Mouse (Mus musculus) gastrocnemius, postnatal 36 days (tissue): ENCODE results near the gene Tec. TPM values are rescaled to one million over a fixed set of nuclear protein-coding genes. Genes with fewer than 3 reads are reported as not detected.
"Not testable (repeated sequence)": the region's sequence is repeated elsewhere in the genome, so short reads cannot be mapped to it uniquely, and the experiment has no call there.

Experiments
- DNase-seq, 2 experiments: peaks; one replicate each; pipeline ENCODE4 v3.0.0; 2022
- intact Hi-C: fragments of 180-260 bp; cut with DNase I; formaldehyde crosslinking; loops from one replicate; pipeline ENCODE4 v1.15.1; 2025
- total RNA-seq, 2 experiments: library from RNA; stranded (reverse); gene quantifications; 2 replicates each; pipeline ENCODE4 v1.2.3; 2021

Gene Tec
- total RNA-seq, 2 experiments from 2014 or later = 1.3 to 1.9 TPM

GRCm38 (mm10) chr5:72829506-72830067 lies 38.7 kb downstream of the Tec start:
- DNase-seq = no peak
- intact Hi-C loops = no loop called here

DNA sequence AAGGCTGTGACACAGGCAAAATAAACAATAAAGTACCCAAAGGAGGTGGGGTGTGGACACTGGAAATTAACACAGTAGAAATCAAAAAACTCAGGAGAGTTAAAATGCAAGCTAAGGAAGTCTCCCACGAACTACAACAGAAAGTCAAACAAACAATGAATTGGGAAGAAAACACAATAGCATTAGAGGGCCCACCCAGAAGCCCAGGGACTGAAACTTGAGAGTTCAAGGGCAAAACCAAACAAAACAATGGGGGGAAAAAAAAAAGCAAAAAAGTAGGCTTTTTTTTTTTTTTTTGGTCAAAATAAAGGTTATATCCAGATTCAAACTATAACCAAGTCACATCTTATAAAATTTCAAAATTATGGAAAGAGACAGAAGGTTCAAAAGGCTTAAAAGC lies 39.9 kb downstream of the Tec start:
- no peak for DNase-seq
- intact Hi-C loops = no loop called here

DNA sequence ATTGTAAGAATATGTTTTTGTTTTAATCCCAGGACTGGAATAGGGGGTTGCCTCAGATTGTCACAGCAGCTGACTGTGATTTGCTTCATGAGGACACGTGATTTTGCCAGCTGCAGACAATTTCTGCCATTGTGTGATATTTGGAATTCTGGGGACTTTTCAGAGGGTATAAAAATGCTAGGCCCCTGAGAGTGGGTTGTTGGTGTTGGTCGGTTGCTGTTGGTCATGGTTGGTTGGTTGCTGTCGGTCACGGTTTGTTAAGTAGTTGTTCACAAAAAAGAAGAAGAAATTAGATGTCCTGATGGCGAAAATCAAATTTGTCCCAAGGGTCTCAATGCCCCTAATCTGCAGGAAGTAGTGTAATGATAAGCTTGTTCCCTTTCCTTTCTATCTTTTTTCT lies 40.8 kb downstream of the Tec start:
- intact Hi-C loops = no loop called here
- DNase-seq = no peak

- intact Hi-C loops = no loop called here
- no peak for DNase-seq
Measured at GRCm38 (mm10) chr5:72826445-72826844, 41.8 kb downstream of the Tec start.

GRCm38 (mm10) chr5:72820651-72821050 lies 47.6 kb downstream of the Tec start:
- intact Hi-C loops = no loop called here
- DNase-seq = no peak

DNA sequence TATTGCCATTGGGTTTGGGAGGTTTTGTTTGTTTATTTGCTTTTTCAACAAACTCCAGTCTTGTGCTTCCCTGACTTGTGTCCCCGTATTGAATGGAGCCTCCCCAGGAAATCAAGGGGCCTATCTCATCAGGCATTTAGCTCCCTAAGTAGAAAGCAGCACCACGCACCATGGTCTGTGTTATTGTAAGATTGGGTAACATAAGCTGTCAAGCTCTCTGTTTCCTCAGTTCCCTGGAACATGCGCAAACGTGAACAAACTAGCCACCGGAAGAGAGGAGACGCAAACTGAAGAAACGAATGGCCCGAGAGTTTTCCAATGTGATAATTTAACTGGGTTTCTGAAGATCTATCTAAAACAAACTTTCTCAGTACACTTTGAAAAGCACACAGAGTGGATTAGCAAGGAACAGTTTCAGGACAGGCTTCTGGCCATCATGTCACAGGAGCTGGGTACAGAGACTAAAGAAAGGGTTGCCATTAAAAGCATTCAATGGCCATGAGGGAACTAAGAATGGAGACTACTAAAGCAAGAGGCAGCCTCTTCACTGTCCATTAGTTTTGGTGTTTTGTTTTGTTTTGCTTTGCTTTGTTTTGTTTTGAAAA lies 48.1 kb downstream of the Tec start:
- no peak for DNase-seq
- intact Hi-C loops = no loop called here

- intact Hi-C loops = no loop called here
- DNase-seq = no peak
Measured at GRCm38 (mm10) chr5:72818513-72819180, 49.6 kb downstream of the Tec start.

DNA sequence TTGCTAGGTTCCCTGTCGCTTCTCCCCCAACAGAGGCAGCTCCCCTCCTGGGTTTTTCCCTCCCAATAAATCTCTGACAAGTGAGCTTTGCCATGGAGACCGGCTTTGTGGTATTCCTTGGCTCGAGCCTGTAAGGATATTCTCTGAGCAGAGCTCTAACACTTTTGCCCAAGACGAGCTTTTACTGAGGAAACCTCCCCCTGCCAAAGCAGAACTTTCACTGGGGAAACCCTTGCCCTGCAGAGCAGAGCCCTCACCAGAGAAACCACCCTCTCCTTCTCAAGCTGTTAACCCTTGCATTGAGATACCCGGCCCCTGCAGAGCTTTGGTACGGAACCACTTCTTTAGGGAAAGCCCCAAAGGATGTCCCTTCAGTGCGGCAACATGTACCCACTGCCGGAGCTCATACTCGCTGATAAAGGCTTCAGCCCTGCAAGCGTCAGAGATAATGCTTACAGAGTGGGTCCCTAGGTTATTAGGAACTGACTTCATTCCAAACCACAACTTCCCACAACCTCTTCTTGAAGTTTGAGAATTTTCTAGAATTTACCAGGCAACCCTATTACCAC lies 50.7 kb downstream of the Tec start:
- intact Hi-C loops = no loop called here
- no peak for DNase-seq

- DNase-seq, intact Hi-C loops: not testable (repeated sequence)
Measured at GRCm38 (mm10) chr5:72816960-72817359, 51.3 kb downstream of the Tec start.

GRCm38 (mm10) chr5:72816491-72816890 lies 51.8 kb downstream of the Tec start:
- intact Hi-C loops = no loop called here

GRCm38 (mm10) chr5:72816046-72816445 lies 52.2 kb downstream of the Tec start:
- intact Hi-C loops = no loop called here

More at GRCm38 (mm10) chr5:72816491-72816890, 51.8 kb downstream of the Tec start:
- no peak for DNase-seq

GRCm38 (mm10) chr5:72815361-72815760 lies 52.9 kb downstream of the Tec start:
- intact Hi-C loops = no loop called here
- no peak for DNase-seq

More at GRCm38 (mm10) chr5:72816046-72816445, 52.2 kb downstream of the Tec start:
- DNase-seq = no peak

- no peak for DNase-seq
- intact Hi-C loops = no loop called here
Measured at GRCm38 (mm10) chr5:72814072-72814471, 54.2 kb downstream of the Tec start.

DNA sequence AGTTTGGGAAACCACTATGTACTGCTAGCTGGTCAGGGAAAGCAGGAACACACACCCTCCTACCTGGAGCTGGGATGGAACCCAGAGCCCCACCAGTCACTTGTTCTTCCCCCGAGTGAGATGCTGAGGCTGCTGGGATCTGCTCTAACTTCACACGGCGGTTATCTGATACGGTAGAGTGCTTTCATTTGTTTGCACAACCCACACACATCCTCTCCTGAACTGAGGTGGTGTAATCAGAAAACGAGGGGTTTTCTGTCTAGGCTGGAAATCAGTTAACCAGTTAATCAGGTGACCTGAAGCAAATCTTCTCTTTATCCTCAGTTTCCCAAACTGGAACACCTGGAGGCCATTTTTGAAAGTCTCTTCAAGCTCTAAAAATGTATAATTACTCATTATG lies 55.4 kb downstream of the Tec start:
- DNase-seq = no peak
- intact Hi-C loops = no loop called here

DNA sequence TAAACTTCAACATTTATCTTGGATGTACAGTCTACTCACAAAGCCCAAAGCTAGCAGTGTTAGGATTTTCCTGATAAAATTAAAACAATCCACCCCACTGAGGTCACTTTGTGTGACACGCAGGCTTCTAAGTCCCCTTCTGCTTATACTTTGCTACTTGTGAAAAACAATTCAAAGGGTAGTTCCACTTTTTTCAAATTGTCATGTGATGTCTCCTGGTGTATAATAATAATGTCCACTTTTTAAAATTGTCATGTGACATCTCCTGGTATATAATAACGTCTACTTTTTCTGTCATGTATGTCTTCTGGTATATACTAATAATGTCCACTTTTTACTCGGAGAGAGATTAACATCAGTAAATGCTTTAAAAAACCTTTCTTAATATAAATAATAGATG lies 56.0 kb downstream of the Tec start:
- intact Hi-C loops = no loop called here
- no peak for DNase-seq

DNA sequence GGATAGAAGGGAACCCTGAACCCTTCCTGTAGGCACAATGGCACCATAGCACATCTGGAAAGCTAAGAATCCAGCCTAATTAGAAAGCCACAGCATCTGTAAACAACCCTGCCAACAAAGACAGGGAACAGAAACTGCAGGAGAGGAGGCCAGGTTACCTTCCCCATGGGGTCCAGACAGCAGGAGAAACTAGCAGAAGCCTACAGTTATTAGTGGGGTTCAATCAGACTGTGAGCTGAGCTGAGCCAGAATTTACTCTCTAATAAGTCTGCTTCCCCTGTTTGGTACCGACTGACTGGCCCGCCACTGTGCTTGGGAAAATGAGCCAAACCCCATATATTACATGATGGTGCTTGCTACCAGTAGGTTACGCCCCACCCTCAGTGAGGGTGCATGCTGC lies 56.9 kb downstream of the Tec start:
- intact Hi-C loops = no loop called here
- DNase-seq = no peak

DNA sequence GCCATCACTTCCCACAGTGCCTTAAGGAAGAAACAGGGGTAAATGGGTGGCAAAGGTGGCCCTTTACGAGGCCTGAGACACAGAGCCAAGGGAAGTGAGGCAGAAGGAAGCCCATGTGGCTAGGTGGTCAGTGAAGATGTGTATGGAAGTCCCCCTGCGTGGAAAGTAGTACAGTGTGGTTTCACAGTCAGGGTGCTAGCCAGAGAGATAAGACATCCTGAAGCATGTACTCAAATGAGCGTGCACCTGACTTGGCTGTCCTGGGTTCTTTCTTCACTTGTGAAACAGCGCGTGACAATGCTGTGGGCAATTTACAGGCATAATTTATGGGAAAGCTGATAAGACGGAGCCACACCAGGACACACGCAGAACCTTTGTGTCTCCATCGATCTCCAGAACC lies 57.3 kb downstream of the Tec start:
- intact Hi-C loops = no loop called here
- no peak for DNase-seq

DNA sequence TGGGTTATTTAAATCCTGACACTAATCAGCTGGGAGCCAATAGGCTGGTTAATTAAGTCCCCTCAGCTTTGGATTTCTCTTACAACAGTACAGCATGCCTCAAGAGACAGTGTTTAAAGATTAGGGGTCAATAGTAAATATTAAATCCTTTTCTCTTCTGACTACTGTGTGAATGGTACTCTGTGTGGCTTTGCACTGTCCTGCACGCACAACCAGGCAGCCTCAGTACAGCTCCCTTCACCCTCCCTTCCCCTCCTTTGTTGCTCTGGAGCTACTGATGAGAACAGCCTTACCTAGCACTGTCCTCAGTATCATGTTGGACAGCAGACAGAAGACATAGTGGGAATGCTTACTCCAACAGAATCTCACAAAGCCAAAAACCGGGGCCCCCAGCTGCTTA lies 58.8 kb downstream of the Tec start:
- no peak for DNase-seq
- intact Hi-C loops = no loop called here

GRCm38 (mm10) chr5:72808456-72809111 lies 59.7 kb downstream of the Tec start:
- intact Hi-C loops = no loop called here

DNA sequence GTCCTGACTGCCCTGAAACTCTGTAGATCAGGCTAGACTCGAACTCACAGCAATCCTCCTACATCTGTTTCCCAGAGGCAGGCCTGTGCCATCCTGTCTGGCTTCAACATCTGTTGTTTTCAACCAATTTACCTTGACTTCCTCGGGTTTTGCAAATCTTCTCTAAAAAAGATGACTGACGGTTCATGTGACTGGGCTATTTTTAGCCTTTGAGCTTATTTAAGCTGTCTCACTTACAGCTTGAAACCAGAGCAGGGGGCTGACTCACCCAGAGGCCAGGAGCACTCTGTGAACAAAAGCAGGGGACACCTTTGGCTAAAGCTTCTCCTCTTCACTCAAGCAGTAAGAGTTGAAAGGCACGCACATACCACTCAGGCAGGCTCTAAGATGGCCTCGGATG lies 65.4 kb downstream of the Tec start:
- no peak for DNase-seq
- intact Hi-C loops = no loop called here

More at GRCm38 (mm10) chr5:72808456-72809111, 59.7 kb downstream of the Tec start:
- peak in 1 of 2 experiments; percentile 40 for DNase-seq

GRCm38 (mm10) chr5:72798563-72798962 lies 69.7 kb downstream of the Tec start:
- intact Hi-C loops = no loop called here

More at GRCm38 (mm10) chr5:72798563-72798962, 69.7 kb downstream of the Tec start:
- no peak for DNase-seq
